Mouse (Mus musculus) layer of hippocampus, postnatal 25 days (tissue): ENCODE results near the gene Slmap. TPM values are rescaled to one million over a fixed set of nuclear protein-coding genes. Genes with fewer than 3 reads are reported as not detected.
"Not testable (repeated sequence)": the region's sequence is repeated elsewhere in the genome, so short reads cannot be mapped to it uniquely, and the experiment has no call there.

Experiments used
- DNase-seq, 2 experiments: peaks; one replicate each; pipeline ENCODE4 v3.0.0; 2022; ENCODE audit warnings: mixed read lengths in 2 of 2, low spot score in 1 of 2; ENCODE audit errors: extremely low spot score in 1 of 2
- total RNA-seq, 2 experiments: library from RNA; stranded (reverse); gene quantifications; 2 replicates each; pipeline ENCODE4 v1.2.3; 2021

Slmap gene
- total RNA-seq, 2 experiments from 2014 or later: 97.5 to 102 TPM

DNA sequence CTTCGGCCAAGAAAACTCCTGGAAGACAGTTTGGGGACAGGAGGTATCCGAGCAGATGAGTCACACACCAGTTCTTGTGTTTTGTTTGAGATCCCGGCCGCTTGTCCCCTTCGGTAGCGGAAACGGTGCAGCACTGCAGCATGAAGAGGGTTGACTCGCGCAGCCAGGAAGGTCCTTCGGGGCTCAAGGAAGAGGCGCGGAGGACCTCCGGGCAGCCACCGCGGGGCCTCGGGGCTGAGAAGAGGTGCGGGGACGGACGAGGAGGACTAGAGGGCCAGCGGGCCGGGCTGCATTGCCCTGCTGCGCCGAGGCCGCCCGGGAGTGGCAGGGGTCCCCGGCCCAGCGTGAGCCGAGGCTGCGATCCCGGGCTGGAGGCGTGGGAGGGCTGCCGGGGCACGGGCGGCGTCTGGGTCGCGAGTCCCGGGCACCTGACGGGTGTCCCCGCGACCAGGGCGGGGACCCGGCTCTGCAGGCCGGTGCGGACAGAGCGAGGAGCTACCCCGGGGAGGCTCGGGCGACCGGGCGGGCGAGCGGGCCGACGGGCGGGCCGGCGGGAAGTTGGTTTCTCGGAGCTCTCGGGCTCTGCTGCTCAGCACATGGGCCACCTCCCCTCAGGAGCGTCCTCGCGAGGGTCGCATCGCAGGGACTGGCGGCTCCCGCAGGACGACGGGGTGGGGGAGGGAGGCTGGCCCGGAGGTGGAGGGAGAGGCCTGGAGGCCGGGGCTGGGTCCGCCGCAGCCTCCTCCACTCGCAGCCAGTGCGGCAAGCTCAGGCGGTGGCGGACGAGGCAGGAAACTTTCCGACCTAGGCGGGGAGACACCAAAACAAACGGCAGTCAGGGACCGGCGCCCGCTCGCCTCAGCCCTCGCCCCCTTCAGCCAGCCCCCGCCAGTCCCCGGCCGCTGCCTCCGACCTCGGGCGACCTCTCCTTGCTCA, 642 bp downstream of the Slmap start:
- peak; percentile 14 to 29 for DNase-seq

DNA sequence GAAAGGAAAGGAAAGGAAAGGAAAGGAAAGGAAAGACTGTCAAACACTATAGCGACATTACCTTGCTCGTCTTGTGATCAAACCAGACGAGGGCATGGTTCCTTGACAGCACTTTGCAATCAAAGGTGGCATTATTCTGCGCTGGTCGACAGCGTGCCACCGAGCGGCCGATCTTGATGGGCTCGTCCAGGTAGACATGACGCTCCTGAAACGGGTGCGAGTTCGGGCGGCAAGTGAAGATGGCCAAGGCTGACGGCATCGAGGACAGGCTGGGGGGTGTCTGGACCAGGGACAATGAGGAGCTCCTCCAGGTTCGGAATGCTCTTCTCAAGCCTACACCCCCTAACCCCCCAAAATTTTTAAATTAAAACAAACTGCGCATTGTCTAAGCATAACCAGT, 1.5 kb downstream of the Slmap start:
- DNase-seq: peak in 1 of 2 experiments; percentile 10

DNA sequence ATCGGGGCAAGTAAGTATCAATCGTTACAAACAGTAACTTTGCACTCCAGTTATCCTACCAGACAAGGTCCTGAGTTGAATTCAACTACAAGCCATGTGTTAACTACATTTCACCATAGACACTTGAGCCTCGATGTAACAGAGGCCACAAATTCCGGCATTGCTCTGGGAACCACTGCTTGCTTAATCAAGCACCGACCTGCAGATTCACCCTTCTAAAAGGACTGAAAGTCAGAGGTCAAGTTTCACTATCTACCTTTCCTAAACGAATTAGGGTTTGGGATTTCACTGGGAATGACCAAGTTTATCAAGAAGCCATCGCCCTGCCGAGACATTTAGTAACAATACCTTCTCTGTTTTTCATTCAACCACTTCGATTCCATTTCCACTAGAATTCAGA, 2.0 kb downstream of the Slmap start:
- no peak for DNase-seq

DNA sequence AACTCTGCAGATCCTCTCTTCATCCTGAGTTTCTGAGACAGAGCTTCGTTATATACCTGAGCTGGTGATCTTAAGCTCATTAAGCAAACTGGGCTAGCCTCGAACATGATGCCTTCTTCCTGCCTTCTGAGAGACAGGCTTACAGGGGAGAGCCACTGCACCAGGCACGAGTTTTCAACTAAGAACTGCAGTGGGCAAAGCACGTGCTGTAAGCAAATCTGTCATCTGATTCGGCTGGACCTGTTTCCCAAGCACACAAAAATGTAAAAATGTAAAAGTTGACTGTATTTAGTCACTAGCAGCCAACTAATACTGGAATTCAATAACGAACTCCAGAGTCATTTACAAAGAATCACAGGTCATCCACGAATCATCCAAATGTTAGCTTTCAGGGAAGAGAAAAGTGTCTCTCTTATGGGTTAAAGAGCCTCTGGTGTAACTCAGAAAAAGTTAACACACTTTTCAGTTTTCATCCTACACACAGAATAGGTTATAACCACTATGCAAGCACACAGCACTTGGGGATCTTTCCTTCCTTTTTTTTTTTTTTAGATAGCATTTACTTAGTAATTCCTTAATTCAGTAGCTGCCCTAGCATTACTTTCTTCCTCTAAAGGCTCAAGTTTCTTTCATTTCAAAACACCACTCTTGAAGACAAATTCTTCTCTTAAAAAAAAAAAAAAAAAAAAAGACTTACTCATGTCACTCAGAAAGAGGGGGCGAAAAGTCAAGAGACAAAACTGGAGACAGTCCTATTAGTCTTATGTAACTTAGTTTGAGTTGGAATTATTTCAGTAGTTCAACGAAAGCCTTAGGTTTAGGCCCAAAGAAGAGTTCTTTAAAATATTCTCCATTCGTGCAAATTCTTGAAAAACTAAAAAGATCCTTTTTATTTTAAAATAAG, 3.1 kb downstream of the Slmap start:
- no peak for DNase-seq

DNA sequence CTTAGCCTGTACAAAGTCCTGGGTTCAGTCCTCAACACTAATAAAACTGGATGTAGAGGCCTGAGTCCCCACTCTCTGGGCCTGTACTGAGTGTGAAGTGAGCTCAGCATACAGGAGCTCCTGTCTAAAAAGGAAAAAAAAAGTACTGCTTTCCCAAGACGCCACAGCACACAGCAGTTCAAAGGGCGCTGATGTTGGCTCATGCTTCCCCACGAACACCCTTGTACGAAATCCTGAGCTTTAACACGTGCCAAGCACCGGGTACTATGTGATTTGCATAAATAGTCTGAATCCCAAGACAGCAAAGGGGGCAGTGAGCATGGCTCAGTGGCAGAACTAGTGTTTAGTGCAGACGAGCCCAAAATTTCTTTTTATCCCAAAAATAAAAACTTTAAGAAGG, 4.4 kb downstream of the Slmap start:
- no peak for DNase-seq

DNA sequence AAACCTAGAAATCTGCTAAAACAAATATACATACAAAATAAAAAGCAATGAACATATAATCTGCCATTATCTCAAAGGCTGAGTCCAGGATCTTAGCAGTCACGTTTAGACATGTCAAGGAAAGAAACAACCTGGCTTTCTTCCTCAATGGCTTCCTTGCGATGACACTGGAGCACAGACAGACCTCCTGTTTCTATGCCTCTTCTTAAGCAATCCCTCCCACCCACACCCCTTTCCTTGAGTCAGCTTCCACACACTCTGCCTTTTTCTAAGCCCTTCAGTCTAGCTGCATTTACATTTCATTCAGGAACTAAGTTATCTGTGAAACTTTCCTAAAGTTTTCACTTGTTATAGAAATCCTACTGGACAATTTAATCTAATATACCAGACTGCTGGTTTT, 6.4 kb downstream of the Slmap start:
- no peak for DNase-seq

DNA sequence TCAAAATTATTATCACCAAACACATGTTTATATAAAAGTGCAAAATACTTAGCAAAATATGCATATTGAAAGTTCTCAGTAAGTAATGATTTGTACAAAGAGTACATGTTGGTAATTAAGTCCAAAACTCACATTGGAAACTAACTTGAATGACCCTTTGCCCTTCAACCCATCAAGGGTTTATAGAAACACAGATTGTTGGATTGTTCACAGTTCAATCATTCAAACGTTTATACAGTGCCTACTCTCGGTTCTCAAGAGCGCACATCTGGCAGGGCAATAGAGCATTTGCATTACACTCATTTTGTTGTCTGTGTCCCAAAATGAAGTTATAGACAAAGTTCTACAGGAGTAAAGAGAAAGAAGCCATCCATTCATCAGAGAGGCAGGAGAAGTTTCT, 8.8 kb downstream of the Slmap start:
- no peak for DNase-seq

DNA sequence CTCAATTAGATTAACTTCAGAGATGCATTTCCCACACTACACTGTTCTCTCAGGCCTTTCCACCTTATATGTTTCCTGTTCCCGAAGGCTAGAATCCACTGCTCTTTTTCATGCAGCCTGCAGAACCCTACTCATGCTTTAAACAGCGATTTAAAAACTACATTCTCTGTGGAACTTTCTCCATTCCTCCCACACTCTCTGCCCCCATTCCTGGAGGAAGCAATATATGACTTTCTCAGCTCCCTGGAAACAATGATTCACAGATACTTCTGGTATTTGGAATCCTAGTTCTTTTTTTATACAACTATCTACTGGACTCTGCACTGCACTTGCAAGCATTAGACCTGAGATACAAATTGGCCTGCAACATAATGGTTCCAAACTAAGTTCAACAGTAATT, 11.6 kb downstream of the Slmap start:
- no peak for DNase-seq

DNA sequence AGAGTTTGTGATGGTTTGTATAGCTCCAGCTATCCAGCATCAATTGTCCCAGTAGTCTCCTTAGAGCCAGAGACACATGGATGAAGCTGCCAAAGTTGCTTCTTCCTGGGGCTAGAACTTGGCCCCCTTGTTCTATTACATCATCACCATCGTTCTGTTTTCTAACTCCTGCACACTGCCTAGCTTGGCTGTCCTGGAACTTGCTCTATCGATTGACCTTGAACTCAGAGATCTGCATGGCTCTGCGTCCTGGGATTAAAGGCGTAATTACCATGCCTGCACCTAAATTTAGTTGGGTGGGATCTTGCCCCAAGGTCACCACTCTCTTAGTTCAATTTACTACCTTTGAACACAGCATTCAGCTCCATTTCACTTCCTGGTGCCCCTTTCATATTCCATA, 14.9 kb downstream of the Slmap start:
- no peak for DNase-seq

DNA sequence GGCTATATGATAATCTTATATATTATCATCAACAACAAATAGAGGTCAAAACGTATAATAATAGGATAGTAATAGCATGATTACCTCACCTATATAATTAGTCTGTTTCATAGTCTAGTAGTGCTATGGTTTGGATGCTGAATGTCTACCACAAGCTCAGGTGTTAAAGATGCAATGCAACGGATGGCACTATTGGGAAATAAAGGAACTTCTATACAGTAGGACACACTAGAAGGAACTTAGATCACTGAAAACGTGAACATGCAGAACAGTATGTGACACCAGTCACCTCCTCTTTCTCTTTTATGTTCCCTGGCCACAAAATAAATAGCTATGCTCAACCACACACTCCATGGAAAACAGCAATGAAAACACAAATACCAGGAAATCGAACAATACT, 16.9 kb downstream of the Slmap start:
- DNase-seq: no peak

DNA sequence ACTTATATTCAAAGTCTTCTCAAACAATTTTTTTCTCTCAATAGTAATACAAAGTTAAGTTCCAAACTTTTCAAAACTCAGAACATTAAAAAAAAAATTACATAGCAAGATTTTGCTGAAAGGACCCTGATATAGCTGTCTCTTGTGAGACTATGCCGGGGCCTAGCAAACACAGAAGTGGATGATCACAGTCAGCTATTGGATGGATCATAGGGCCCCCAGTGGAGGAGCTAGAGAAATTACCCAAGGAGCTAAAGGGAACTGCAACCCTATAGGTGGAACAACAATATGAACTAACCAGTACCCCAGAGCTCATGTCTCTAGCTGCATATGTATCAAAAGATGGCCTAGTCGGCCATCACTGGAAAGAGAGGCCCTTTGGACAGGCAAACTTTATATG, 18.5 kb downstream of the Slmap start:
- not testable (repeated sequence) for DNase-seq

DNA sequence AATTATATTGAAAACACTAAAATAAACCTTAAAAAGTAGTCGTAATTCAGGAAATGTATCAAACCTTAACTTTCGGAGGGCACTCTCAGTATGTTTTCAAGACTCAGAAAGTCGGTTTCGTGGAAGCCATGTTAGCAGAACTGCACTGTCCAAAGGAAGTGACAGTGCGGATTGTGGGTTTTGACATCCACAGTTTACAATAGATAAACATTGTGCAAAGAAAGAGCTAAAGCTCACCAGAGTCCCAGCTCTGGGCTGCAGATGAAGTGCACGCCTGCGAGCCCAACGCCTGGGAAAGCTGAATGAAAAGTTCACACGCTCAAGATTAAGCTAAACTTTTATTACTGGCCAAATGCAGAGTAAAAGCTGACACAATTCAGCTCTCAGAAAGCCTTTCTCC, 18.9 kb downstream of the Slmap start:
- no peak for DNase-seq

DNA sequence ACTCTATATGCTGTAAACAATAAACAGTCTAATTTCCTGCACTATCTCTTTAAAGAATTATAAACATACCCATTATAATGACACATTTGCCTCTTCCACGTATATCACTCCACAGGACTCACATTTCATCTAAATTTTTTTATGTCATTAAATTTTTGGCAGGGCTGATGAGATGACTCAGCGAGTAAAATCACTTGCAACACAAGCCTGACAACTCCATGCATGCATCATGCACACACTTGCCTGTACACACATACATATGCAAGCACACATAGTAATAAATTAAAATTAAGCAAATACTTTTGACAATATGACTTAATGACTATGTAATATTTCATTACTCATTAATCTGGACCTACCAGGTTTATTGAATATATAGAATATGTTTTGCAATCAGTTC, 24.2 kb downstream of the Slmap start:
- no peak for DNase-seq

DNA sequence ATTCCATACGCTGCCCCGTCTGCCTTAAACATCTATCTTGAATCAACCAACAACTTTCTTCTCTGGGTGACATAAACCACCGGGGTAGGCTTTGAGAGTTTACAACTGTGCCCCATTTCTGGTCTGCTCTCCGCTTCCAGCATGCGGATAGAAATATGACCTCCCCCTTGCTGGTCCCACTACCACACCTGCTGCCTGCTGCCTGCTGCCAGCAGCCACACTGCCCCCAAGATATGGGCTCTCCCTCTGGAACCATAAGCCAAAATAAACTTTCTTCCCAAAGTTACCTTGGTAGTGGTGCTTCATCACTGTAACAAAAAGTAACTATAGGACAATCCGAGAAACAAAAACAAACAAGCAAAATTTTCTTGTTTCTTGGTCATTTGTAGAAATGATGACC, 26.6 kb downstream of the Slmap start:
- DNase-seq: no peak

DNA sequence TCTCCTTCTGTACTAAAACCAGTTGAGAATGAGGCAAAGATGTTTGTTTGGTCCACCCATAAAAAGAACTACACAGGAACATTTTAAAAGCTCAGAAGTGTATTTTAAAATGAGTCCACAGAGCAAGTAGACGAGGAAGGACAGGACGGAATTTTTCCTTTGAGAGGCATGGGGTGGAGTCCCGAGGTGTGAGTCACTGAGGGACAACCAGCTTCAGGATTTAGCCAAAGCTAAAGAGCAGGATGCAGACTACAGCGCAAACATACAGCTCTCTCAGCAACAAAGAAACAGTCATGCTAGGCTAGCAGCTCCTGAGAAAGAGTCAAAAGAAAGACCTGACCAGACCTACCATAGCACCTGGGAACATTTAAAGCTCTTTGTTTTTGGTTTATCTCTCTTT, 27.4 kb downstream of the Slmap start:
- DNase-seq: no peak

DNA sequence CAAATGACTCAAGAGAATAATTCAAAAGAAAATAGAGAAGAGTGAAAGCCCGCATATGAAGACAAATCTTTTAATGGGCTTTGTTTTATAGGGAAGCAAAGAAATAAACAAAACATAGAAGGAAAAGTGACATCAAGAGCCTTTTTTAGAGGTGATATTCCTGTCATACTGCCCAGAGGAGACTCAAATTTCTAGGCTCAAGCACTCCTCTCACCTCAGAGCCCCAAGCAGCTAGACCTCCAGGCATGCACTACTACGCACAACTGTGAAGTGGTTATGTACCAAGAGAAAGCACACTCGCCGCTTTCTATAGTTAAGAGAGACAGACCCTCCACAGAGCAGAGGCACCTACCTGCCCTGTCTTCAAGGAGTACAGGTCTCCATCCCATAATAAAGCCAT, 30.2 kb downstream of the Slmap start:
- DNase-seq: no peak

DNA sequence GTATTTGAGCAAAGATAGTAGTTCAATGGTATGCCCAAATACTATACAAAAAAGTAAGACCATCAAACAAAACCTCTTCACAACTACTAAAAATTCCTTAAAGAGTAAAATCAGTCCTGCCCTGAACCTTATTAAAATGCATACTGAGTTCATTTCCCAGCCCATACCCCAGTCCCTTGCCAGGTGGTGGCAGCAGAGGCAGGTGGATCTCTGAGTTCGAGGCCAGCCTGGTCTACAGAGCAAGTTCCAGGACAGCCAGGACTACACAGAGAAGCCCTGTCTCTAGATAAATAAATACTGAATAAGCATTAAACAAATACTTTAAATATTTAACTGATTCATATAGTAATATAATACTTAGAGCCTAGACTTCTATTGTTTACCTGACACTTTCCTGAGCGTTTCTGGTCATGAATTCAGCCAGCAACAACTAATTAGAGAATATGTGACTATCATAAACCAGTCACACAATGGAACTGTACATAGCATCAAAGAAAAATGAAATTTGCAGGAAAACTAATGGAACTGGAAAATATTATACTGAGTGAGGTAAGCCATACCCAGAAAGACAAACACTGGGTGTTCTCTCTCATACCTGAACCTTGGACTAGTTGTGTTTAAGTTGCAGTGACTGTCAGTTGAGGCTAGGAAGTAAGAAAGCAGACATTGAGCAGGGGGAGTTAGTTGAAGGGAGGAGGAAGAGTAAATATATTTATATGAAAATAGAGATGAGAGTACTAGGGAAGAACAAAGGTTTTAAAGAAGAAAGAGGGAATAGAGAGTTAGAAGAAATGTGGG, 34.4 kb downstream of the Slmap start:
- no peak for DNase-seq

DNA sequence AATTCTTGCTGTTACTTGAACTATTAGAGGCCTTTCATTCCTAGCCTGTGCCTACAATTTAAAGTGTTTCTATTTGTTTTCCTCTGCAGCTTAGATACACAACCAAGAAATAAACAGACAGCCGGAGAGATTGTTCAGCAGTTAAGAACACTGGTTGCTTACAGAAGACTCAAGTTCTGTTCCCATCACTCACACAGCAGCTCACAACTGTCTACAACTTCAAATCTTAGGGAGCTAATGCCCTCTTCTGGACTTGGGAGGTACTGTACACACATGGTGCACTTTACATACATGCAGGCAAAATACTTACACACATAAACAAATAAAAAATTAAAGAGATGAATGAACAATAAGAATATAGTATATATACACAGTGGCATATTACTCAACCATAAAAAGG, 39.7 kb downstream of the Slmap start:
- no peak for DNase-seq

DNA sequence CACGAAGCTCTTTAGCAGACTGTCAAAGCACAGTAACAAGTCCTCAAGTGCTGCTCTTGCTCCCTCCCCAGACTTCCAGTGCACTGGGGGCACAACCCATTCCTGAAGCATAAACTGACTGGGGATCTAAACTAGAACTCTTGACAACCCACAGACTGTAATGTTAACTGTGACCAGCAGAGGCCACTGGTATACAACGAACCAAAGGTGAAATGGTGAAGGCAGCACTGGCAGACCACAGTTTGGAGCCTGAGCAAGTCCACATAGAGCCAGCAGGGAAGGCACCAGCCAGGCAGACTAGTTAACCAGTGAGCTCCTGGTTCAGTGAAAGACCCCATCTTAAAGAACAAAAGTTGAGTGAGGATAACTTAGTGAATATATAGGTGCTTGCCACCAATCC, 43.6 kb downstream of the Slmap start:
- DNase-seq: peak; percentile 27 to 70

DNA sequence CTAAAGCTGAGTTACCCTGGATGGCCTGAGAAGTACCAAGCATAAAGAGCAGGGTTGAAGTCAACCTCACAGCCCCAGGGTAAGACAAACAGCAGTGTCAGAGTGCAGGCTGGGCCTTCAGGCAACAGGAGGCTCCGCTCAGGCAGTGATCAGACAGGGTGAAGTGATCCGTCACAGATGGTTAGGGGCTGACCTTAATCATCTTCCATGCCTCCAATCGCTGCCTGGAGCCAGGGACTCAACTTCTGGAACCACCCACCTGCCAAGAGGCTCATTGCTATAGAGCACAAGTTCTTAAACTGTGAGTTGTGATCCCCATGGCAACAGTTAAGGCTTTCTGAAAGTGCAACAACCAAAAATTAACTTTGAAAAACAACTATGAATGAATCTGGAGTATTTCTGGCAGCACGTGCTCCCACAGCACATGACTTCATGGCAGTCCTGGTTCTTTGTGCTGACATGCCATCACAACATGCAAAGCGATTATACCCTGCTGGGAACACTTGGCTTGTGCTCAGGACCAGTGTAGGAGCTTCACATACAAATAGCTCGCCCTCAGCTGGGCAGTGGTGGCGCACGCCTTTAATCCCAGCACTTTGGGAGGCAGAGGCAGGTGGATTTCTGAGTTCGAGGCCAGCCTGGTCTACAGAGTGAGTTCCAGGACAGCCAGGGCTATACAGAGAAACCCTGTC, 46.3 kb downstream of the Slmap start:
- DNase-seq: no peak
